Mouse (Mus musculus) small intestine, adult 2 months (tissue): ENCODE results near the gene S100a10.

Experiments used
- CTCF ChIP-seq: fragments of 200-500 bp; IDR thresholded peaks from 2 replicates; pipeline ENCODE4 v1.5.1; 2012; ENCODE audit warnings: low read depth, mild to moderate bottlenecking, control low read depth, inconsistent platforms, low read length, moderate library complexity, mixed read lengths; ENCODE audit not compliant: insufficient replicate concordance, insufficient read length; ENCODE audit errors: extremely low read depth
- POLR2A ChIP-seq: fragments of 200-500 bp; IDR thresholded peaks from 2 replicates; pipeline ENCODE4 v1.6.1; 2012; ENCODE audit warnings: low read depth, mild to moderate bottlenecking, control low read depth, inconsistent platforms, low read length, moderate library complexity

GRCm38 (mm10) chr3:93517343-93517742 lies 37.5 kb upstream of the S100a10 start:
- TF ChIP-seq CTCF, result no peak
- TF ChIP-seq POLR2A, result no peak
